Mouse (Mus musculus): ENCODE measurements around the gene Nyx. TPM values are rescaled to one million over a fixed set of nuclear protein-coding genes. Genes with fewer than 3 reads are reported as not detected.

Gene Nyx
- polyA plus RNA-seq, 1 experiment, result 0.53 TPM

DNA sequence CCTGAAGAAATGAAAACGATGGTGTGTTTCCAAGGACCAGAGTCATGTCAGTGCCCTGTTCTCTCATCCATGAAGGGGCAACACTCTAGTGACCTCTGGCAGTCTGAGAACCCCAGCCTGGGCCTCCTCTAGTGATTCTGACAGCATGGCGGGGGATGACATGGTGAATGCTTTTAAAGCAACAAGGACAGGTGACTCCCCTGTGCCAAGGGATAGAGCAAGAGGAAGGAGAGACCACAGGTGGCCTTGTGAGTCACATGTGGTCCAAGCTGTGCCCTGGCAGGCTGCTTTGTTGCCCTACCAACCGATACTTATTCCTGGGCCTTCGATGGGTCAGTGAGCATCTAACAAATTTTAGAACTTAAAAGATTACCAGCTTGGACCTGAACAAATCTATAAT lies 54.7 kb downstream of the Nyx start:
- no peak for TF ChIP-seq CTCF (IDR thresholded peaks at IDR 0.05; ENCODE audit: borderline replicate concordance, extremely low read depth, insufficient read depth, insufficient read length)
- TF ChIP-seq POLR2A (IDR thresholded peaks at IDR 0.05; ENCODE audit: borderline replicate concordance, extremely low read depth, insufficient read depth, insufficient read length, poor library complexity, severe bottlenecking), result no peak
- no peak for DNase-seq (ENCODE audit: low read depth)

DNA sequence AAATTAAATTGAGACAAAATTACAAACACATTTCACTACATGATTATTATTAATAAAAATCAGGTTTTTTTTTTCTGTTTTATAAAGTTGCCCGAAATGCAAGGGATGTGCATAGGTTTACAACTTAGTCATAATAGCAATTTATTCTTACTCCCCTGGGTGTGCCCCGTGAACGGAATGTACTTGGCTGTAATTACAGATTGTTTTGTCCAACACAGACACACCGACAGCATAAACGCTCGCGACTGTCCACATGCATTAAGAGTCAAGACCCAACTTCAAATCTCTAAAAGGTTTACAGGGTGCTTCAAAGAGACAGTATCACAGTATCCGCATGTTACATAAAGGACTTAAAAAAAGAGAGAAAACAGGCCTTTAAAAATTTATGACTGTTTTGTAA lies 55.4 kb downstream of the Nyx start:
- DNase-seq (ENCODE audit: low read depth), result no peak
- no peak for TF ChIP-seq POLR2A (IDR thresholded peaks at IDR 0.05; ENCODE audit: borderline replicate concordance, extremely low read depth, insufficient read depth, insufficient read length, poor library complexity, severe bottlenecking)
- no peak for TF ChIP-seq CTCF (IDR thresholded peaks at IDR 0.05; ENCODE audit: borderline replicate concordance, extremely low read depth, insufficient read depth, insufficient read length)

Other genes with a start within 250 kb of the Nyx start
- gene Ddx3x, start 185.1 kb upstream of the Nyx start, polyA plus RNA-seq (2012; rRNA removed), result 77.0 and 126 TPM in 2 replicates
- gene Gpr34, start 166.0 kb downstream of the Nyx start, polyA plus RNA-seq (2012; rRNA removed), result 1.2 and 1.4 TPM in 2 replicates
- gene Gpr82, start 195.3 kb downstream of the Nyx start, polyA plus RNA-seq (2012; rRNA removed), result not detected in 2 replicates